Mouse (Mus musculus): ENCODE measurements at regions not wholly inside any gene's neighbourhood (a gene's known extent, or its start where the extent isn't known, plus 50 kb on each side); places are given as distances from the start of the nearest gene placed in this dataset.

- H3K4me3 ChIP-seq: no peak overlapping the region
- H3K4me2 ChIP-seq (ENCODE audit: low read depth): no peak overlapping the region
- no peaks in the 10 kb centered on the region for H3K27me3 ChIP-seq (ENCODE audit: control insufficient read depth, insufficient read depth, insufficient read length)
- no peaks in the 10 kb centered on the region for H3K36me3 ChIP-seq (ENCODE audit: control insufficient read depth, insufficient read depth)
- TF ChIP-seq REST (IDR thresholded peaks at IDR 0.05; ENCODE audit: insufficient read depth, insufficient read length) (no peak), MYOG (IDR thresholded peaks at IDR 0.05; ENCODE audit: control insufficient read depth in 1 of 3, insufficient read depth in 1 of 3, insufficient read length in 2 of 3, low read depth in 2 of 3) (no peak), MYOD1 (IDR thresholded peaks at IDR 0.05; ENCODE audit: control insufficient read depth in 1 of 3, insufficient read length in 2 of 3, low read depth in 2 of 3) (no peak), SRF (IDR thresholded peaks at IDR 0.05; ENCODE audit: control insufficient read depth, insufficient read length, low read depth) (no peak), MAX (IDR thresholded peaks at IDR 0.05; ENCODE audit: low read depth) (no peak), CEBPB (IDR thresholded peaks at IDR 0.05; ENCODE audit: insufficient read depth, poor library complexity, severe bottlenecking) (no peak), POLR2AphosphoS2 (IDR thresholded peaks at IDR 0.05; ENCODE audit: insufficient read length, low read depth) (no peak), POLR2A (IDR thresholded peaks at IDR 0.05; ENCODE audit: insufficient read length, low read depth) (no peak), E2F4 (IDR thresholded peaks at IDR 0.05; ENCODE audit: insufficient read depth) (no peak), USF1 (IDR thresholded peaks at IDR 0.05; ENCODE audit: low read depth) (no peak), TCF12 (IDR thresholded peaks at IDR 0.05; ENCODE audit: insufficient read depth, poor library complexity, severe bottlenecking) (no peak), TCF3 (IDR thresholded peaks at IDR 0.05; ENCODE audit: insufficient read length, low read depth) (no peak)
- no peaks in the 10 kb centered on the region for H3K79me2 ChIP-seq (ENCODE audit: control insufficient read depth, insufficient read depth)
- H3ac ChIP-seq (ENCODE audit: control insufficient read depth, insufficient read length): no peak overlapping the region
These were observed 77.6 kb downstream of the Ephb3 start for GRCm38 (mm10) chr16:21281958-21282730.

GRCm38 (mm10) chr16:21286099-21286498 is 81.5 kb downstream of the Ephb3 start:
- peak overlapping the region; percentile 16 for H3K4me2 ChIP-seq (ENCODE audit: low read depth)
- H3K36me3 ChIP-seq (ENCODE audit: control insufficient read depth, insufficient read depth): no peaks in the 10 kb centered on the region
- no peak overlapping the region for H3ac ChIP-seq (ENCODE audit: control insufficient read depth, insufficient read length)

GRCm38 (mm10) chr16:21289528-21289927 is 85.0 kb downstream of the Ephb3 start:
- Histone ChIP-seq H3ac (ENCODE audit: control insufficient read depth, insufficient read length) (no peak overlapping the region), H3K79me2 (ENCODE audit: control insufficient read depth, insufficient read depth) (no peaks in the 10 kb centered on the region), H3K36me3 (ENCODE audit: control insufficient read depth, insufficient read depth) (no peaks in the 10 kb centered on the region), H3K4me2 (ENCODE audit: low read depth) (no peak overlapping the region), H3K4me3 (no peak overlapping the region), H3K27me3 (ENCODE audit: control insufficient read depth, insufficient read depth, insufficient read length) (no peaks in the 10 kb centered on the region)
- TF ChIP-seq REST (IDR thresholded peaks at IDR 0.05; ENCODE audit: insufficient read depth, insufficient read length) (no peak), TCF12 (IDR thresholded peaks at IDR 0.05; ENCODE audit: insufficient read depth, poor library complexity, severe bottlenecking) (no peak), MYOG (IDR thresholded peaks at IDR 0.05; ENCODE audit: control insufficient read depth in 1 of 3, insufficient read depth in 1 of 3, insufficient read length in 2 of 3, low read depth in 2 of 3) (no peak), MAX (IDR thresholded peaks at IDR 0.05; ENCODE audit: low read depth) (no peak), USF1 (IDR thresholded peaks at IDR 0.05; ENCODE audit: low read depth) (no peak), E2F4 (IDR thresholded peaks at IDR 0.05; ENCODE audit: insufficient read depth) (no peak), POLR2A (IDR thresholded peaks at IDR 0.05; ENCODE audit: insufficient read length, low read depth) (no peak), MYOD1 (IDR thresholded peaks at IDR 0.05; ENCODE audit: control insufficient read depth in 1 of 3, insufficient read length in 2 of 3, low read depth in 2 of 3) (no peak), CEBPB (IDR thresholded peaks at IDR 0.05; ENCODE audit: insufficient read depth, poor library complexity, severe bottlenecking) (no peak), SRF (IDR thresholded peaks at IDR 0.05; ENCODE audit: control insufficient read depth, insufficient read length, low read depth) (no peak), TCF3 (IDR thresholded peaks at IDR 0.05; ENCODE audit: insufficient read length, low read depth) (no peak), POLR2AphosphoS2 (IDR thresholded peaks at IDR 0.05; ENCODE audit: insufficient read length, low read depth) (no peak)

More at GRCm38 (mm10) chr16:21286099-21286498, 81.5 kb downstream of the Ephb3 start:
- no peak for TF ChIP-seq TCF12 (IDR thresholded peaks at IDR 0.05; ENCODE audit: insufficient read depth, poor library complexity, severe bottlenecking)
- TF ChIP-seq MAX (IDR thresholded peaks at IDR 0.05; ENCODE audit: low read depth): no peak
- peak in 2 of 3 experiments; percentile 22 to 39 for TF ChIP-seq MYOD1 (IDR thresholded peaks at IDR 0.05; ENCODE audit: control insufficient read depth in 1 of 3, insufficient read length in 2 of 3, low read depth in 2 of 3)
- no peak for TF ChIP-seq POLR2A (IDR thresholded peaks at IDR 0.05; ENCODE audit: insufficient read length, low read depth)
- no peak for TF ChIP-seq SRF (IDR thresholded peaks at IDR 0.05; ENCODE audit: control insufficient read depth, insufficient read length, low read depth)
- TF ChIP-seq MYOG (IDR thresholded peaks at IDR 0.05; ENCODE audit: control insufficient read depth in 1 of 3, insufficient read depth in 1 of 3, insufficient read length in 2 of 3, low read depth in 2 of 3): peak in 1 of 3 experiments; percentile 31
- TF ChIP-seq E2F4 (IDR thresholded peaks at IDR 0.05; ENCODE audit: insufficient read depth): no peak
- TF ChIP-seq REST (IDR thresholded peaks at IDR 0.05; ENCODE audit: insufficient read depth, insufficient read length): no peak
- TF ChIP-seq USF1 (IDR thresholded peaks at IDR 0.05; ENCODE audit: low read depth): no peak
- no peak for TF ChIP-seq POLR2AphosphoS2 (IDR thresholded peaks at IDR 0.05; ENCODE audit: insufficient read length, low read depth)
- no peak for TF ChIP-seq CEBPB (IDR thresholded peaks at IDR 0.05; ENCODE audit: insufficient read depth, poor library complexity, severe bottlenecking)
- no peak for TF ChIP-seq TCF3 (IDR thresholded peaks at IDR 0.05; ENCODE audit: insufficient read length, low read depth)
- Histone ChIP-seq H3K27me3 (ENCODE audit: control insufficient read depth, insufficient read depth, insufficient read length) (no peaks in the 10 kb centered on the region), H3K4me3 (no peak overlapping the region), H3K79me2 (ENCODE audit: control insufficient read depth, insufficient read depth) (no peaks in the 10 kb centered on the region)

GRCm38 (mm10) chr16:21293010-21293409 is 88.5 kb downstream of the Ephb3 start:
- H3K36me3 ChIP-seq (ENCODE audit: control insufficient read depth, insufficient read depth): no peaks in the 10 kb centered on the region
- H3K4me3 ChIP-seq: no peak overlapping the region
- H3K79me2 ChIP-seq (ENCODE audit: control insufficient read depth, insufficient read depth): no peaks in the 10 kb centered on the region
- TF ChIP-seq POLR2A (IDR thresholded peaks at IDR 0.05; ENCODE audit: insufficient read length, low read depth) (peak; percentile 0), REST (IDR thresholded peaks at IDR 0.05; ENCODE audit: insufficient read depth, insufficient read length) (no peak), SRF (IDR thresholded peaks at IDR 0.05; ENCODE audit: control insufficient read depth, insufficient read length, low read depth) (no peak), TCF3 (IDR thresholded peaks at IDR 0.05; ENCODE audit: insufficient read length, low read depth) (no peak), MYOG (IDR thresholded peaks at IDR 0.05; ENCODE audit: control insufficient read depth in 1 of 3, insufficient read depth in 1 of 3, insufficient read length in 2 of 3, low read depth in 2 of 3) (peak in 1 of 3 experiments; percentile 84), MAX (IDR thresholded peaks at IDR 0.05; ENCODE audit: low read depth) (no peak), POLR2AphosphoS2 (IDR thresholded peaks at IDR 0.05; ENCODE audit: insufficient read length, low read depth) (no peak), USF1 (IDR thresholded peaks at IDR 0.05; ENCODE audit: low read depth) (no peak), E2F4 (IDR thresholded peaks at IDR 0.05; ENCODE audit: insufficient read depth) (no peak), TCF12 (IDR thresholded peaks at IDR 0.05; ENCODE audit: insufficient read depth, poor library complexity, severe bottlenecking) (no peak), CEBPB (IDR thresholded peaks at IDR 0.05; ENCODE audit: insufficient read depth, poor library complexity, severe bottlenecking) (no peak), MYOD1 (IDR thresholded peaks at IDR 0.05; ENCODE audit: control insufficient read depth in 1 of 3, insufficient read length in 2 of 3, low read depth in 2 of 3) (peak in 2 of 3 experiments; percentile 44 to 76)
- no peaks in the 10 kb centered on the region for H3K27me3 ChIP-seq (ENCODE audit: control insufficient read depth, insufficient read depth, insufficient read length)
- H3K4me2 ChIP-seq (ENCODE audit: low read depth): peak overlapping the region; percentile 66
- H3ac ChIP-seq (ENCODE audit: control insufficient read depth, insufficient read length): no peak overlapping the region

Measured in myocyte (in vitro differentiated cells).